Mouse (Mus musculus) CH12.LX (cell line): Measurements from ENCODE around the gene Slc6a12.

Experiments used
- CTCF ChIP-seq, 2 experiments: IDR thresholded peaks in 1 of 2; conservative IDR thresholded peaks in 1 of 2; 2 replicates each; pipeline ENCODE4 v1.5.1; 2011 to 2012; ENCODE audit warnings: low read depth in 2 of 2, low read length in 2 of 2, improper control_type of control experiment in 1 of 2, inconsistent platforms in 1 of 2, mild to moderate bottlenecking in 1 of 2, moderate library complexity in 1 of 2
- E2F4 ChIP-seq: IDR thresholded peaks from 2 replicates; pipeline ENCODE4 v1.6.1; 2011; ENCODE audit warnings: low read depth, low read length, improper control_type of control experiment; ENCODE audit not compliant: insufficient replicate concordance
- EP300 ChIP-seq: IDR thresholded peaks from 2 replicates; pipeline ENCODE4 v1.6.1; 2011; ENCODE audit warnings: low read length, improper control_type of control experiment
- ETS1 ChIP-seq: conservative IDR thresholded peaks from 2 replicates; pipeline ENCODE4 v1.6.1; 2012; ENCODE audit warnings: low read depth, mild to moderate bottlenecking, inconsistent platforms, low read length, improper control_type of control experiment, moderate library complexity
- MAX ChIP-seq: IDR thresholded peaks from 2 replicates; pipeline ENCODE4 v1.6.1; 2011; ENCODE audit warnings: low read length, improper control_type of control experiment
- POLR2A ChIP-seq: IDR thresholded peaks from 2 replicates; pipeline ENCODE4 v1.6.1; 2011; ENCODE audit warnings: low read depth, mild to moderate bottlenecking, improper control_type of control experiment, low read length
- RAD21 ChIP-seq: IDR thresholded peaks from 2 replicates; pipeline ENCODE4 v1.6.1; 2011; ENCODE audit warnings: low read depth, mild to moderate bottlenecking, low read length, improper control_type of control experiment, moderate library complexity

- TF ChIP-seq EP300 = no peak
- no peak for TF ChIP-seq RAD21
- TF ChIP-seq MAX = no peak
- no peak for TF ChIP-seq ETS1
- no peak for TF ChIP-seq CTCF (conservative IDR thresholded peaks at IDR 0.05 in 1 of 2, IDR thresholded peaks at IDR 0.05 in 1 of 2; ENCODE audit: low read depth in 2 of 2, low read length in 2 of 2)
- TF ChIP-seq POLR2A = no peak
- TF ChIP-seq E2F4 = no peak
Measured at GRCm38 (mm10) chr6:121335841-121336240, 7.0 kb upstream of the Slc6a12 start.
